Mouse (Mus musculus) gastrocnemius, postnatal 25 days (tissue): ENCODE data around the gene Tuba1b. TPM values are rescaled to one million over a fixed set of nuclear protein-coding genes. Genes with fewer than 3 reads are reported as not detected.
"Not testable (repeated sequence)": the region's sequence is repeated elsewhere in the genome, so short reads cannot be mapped to it uniquely, and the experiment has no call there.

Experiments
- DNase-seq: peaks from one replicate; pipeline ENCODE4 v3.0.0; 2022
- long read RNA-seq, 2 experiments: library from polyadenylated mRNA; stranded (forward); transcript quantifications; one replicate each; pipeline ENCODE4 v2.0.0; 2021
- total RNA-seq, 2 experiments: library from RNA; stranded (reverse); gene quantifications; 1 replicate in 1 of 2; 2 replicates in 1 of 2; pipeline ENCODE4 v1.2.3; 2021

Tuba1b gene
- 10 to 100 TPM; 36.4 to 44.5 TPM for total RNA-seq
- long read RNA-seq, experiment 1, transcript Tuba1b-201 (4 exons, 1,743 nt), result major isoform, 87 of 99 reads
- long read RNA-seq, experiment 1, partial matches to known transcripts, result 12 of 99 reads
- long read RNA-seq, experiment 1, other reads (novel, unspliced or antisense), result 0 of 99 reads
- long read RNA-seq, experiment 2, transcript Tuba1b-201 (4 exons, 1,743 nt), result major isoform, 66 of 71 reads
- long read RNA-seq, experiment 2, partial matches to known transcripts, result 5 of 71 reads
- long read RNA-seq, experiment 2, other reads (novel, unspliced or antisense), result 0 of 71 reads

GRCm38 (mm10) chr15:98934217-98934839 lies at the start of gene Tuba1b:
Gene Tuba1b, minus strand, starts transcription at chr15:98934565.
- DNase-seq, result peak; percentile 92

GRCm38 (mm10) chr15:98983431-98984081 lies 49.2 kb upstream of the Tuba1b start:
- no peak for DNase-seq

GRCm38 (mm10) chr15:98982100-98982499 lies 47.7 kb upstream of the Tuba1b start:
- DNase-seq, result no peak

- DNase-seq, result no peak
Observed at GRCm38 (mm10) chr15:98980012-98980614, 45.7 kb upstream of the Tuba1b start.

GRCm38 (mm10) chr15:98978409-98979172 lies 44.2 kb upstream of the Tuba1b start:
- DNase-seq, result no peak

GRCm38 (mm10) chr15:98977759-98978408 lies 43.5 kb upstream of the Tuba1b start:
- DNase-seq, result peak; percentile 86

- no peak for DNase-seq
Observed at GRCm38 (mm10) chr15:98976763-98977758, 42.7 kb upstream of the Tuba1b start.

GRCm38 (mm10) chr15:98973015-98973614 lies 38.8 kb upstream of the Tuba1b start:
- no peak for DNase-seq

- DNase-seq, result not testable (repeated sequence)
Observed at GRCm38 (mm10) chr15:98971576-98972320, 37.4 kb upstream of the Tuba1b start.

GRCm38 (mm10) chr15:98971111-98971510 lies 36.7 kb upstream of the Tuba1b start:
- DNase-seq, result no peak

- no peak for DNase-seq
Observed at GRCm38 (mm10) chr15:98969372-98970101, 35.2 kb upstream of the Tuba1b start.

- DNase-seq, result no peak
Observed at GRCm38 (mm10) chr15:98968701-98969371, 34.5 kb upstream of the Tuba1b start.

- no peak for DNase-seq
Observed at GRCm38 (mm10) chr15:98959531-98959930, 25.2 kb upstream of the Tuba1b start.

- no peak for DNase-seq
Observed at GRCm38 (mm10) chr15:98958901-98959420, 24.6 kb upstream of the Tuba1b start.

GRCm38 (mm10) chr15:98957475-98957874 lies 23.1 kb upstream of the Tuba1b start:
- no peak for DNase-seq

GRCm38 (mm10) chr15:98956000-98956399 lies 21.6 kb upstream of the Tuba1b start:
- no peak for DNase-seq

GRCm38 (mm10) chr15:98955324-98955723 lies 21.0 kb upstream of the Tuba1b start:
- DNase-seq, result no peak
